Mouse (Mus musculus) layer of hippocampus, adult 9-10 months (tissue): ENCODE results near the gene C1qtnf4.

Source experiments
- DNase-seq: peaks from one replicate; pipeline ENCODE4 v3.0.0; 2022; ENCODE audit warnings: low spot score

C1qtnf4 gene

DNA sequence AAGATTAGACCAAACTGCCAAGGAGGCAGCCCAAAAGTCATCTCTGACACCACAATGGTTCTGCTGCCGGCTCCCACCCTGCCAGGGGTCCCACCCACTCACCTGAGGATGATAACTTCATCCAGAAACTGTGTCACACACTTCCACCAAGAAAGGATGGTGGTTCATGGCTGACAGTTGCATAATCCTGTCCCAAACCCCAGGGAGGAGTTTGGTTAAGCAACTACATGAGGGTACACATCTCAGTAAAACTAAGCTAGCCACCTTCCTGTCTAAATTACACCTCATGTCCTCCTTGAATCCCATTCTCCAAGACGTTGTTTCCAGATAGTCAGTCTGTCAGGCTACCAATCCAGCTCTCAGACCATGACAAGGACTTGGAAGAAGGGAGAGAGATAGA, 46.6 kb downstream of the C1qtnf4 start:
- DNase-seq, result no peak

- DNase-seq, result no peak
Measured at GRCm38 (mm10) chr2:90938362-90938761, 52.7 kb downstream of the C1qtnf4 start.

GRCm38 (mm10) chr2:90939750-90940149, 54.1 kb downstream of the C1qtnf4 start:
- no peak for DNase-seq
